In genomic region chr4:142275242-142275641, GRCm38 (mm10) we compare ENCODE assay signal across 11 mouse cellular contexts. TPM values are rescaled to one million over a fixed set of nuclear protein-coding genes. Genes with fewer than 3 reads are reported as not detected.
DNase-seq lines count a peak whose midpoint lies in the region; ATAC-seq and TF ChIP-seq lines count a peak whose summit lies in the region.
"Had no signal": no experiment of that assay in that cellular context is flagged by ENCODE, and none has a peak within 500 bp of the region (broad histone marks: within the 10 kb centered on the region; RNA-seq: fewer than 3 reads in every experiment).

No protein-coding gene starts in this region.

- H3K9me3 ChIP-seq in hindbrain, embryonic 14.5 days (ENCODE audit: control insufficient read depth, low read length) = no peaks in the 10 kb centered on the region
- no peaks in the 10 kb centered on the region for H3K9me3 ChIP-seq in hindbrain, embryonic 16.5 days (ENCODE audit: control insufficient read depth, low read length)
- 0 out of 2 replicates have a peak, but pooled peaks cover 3% of the 10 kb centered on the region for H3K9me3 ChIP-seq in neural tube, embryonic 13.5 days
- H3K9me3 ChIP-seq: liver, embryonic 13.5 days had no signal

- H3K36me3 ChIP-seq in hindbrain, embryonic 14.5 days (replicated peaks; ENCODE audit: control insufficient read depth, insufficient read depth) = no peaks in the 10 kb centered on the region
- no peaks in the 10 kb centered on the region for H3K36me3 ChIP-seq in hindbrain, embryonic 16.5 days (ENCODE audit: control insufficient read depth, insufficient read depth, low read length)
- no peaks in the 10 kb centered on the region for H3K36me3 ChIP-seq in neural tube, embryonic 13.5 days
- no peaks in the 10 kb centered on the region for H3K36me3 ChIP-seq in small intestine, adult 2 months (ENCODE audit: control insufficient read depth, insufficient read depth, low read length)
- H3K36me3 ChIP-seq: liver, embryonic 13.5 days had no signal

- no peak overlapping the region for H3K9ac ChIP-seq in hindbrain, embryonic 14.5 days
- no peak overlapping the region for H3K9ac ChIP-seq in hindbrain, embryonic 16.5 days (ENCODE audit: low read depth, low read length)
- no peak overlapping the region for H3K9ac ChIP-seq in neural tube, embryonic 13.5 days
- H3K9ac ChIP-seq: liver, embryonic 13.5 days had no signal

- TF ChIP-seq CTCF in embryonic fibroblast, embryonic 13.5 days (IDR thresholded peaks at IDR 0.05; ENCODE audit: borderline replicate concordance, insufficient read depth, low read length) = peak; percentile 2; the same call in 1 of the 2 replicates
- peak; percentile 24; the same call in 1 of the 2 replicates for TF ChIP-seq CTCF in small intestine, adult 2 months (IDR thresholded peaks at IDR 0.05; ENCODE audit: extremely low read depth, insufficient read length, insufficient replicate concordance, low read depth, low read length)

- ATAC-seq in hindbrain, embryonic 14.5 days (ENCODE audit: low FRiP score) = no peak
- no peak for ATAC-seq in hindbrain, embryonic 16.5 days
- ATAC-seq in neural tube, embryonic 13.5 days (ENCODE audit: low read depth) = no peak

- TF ChIP-seq POLR2A in embryonic fibroblast, embryonic 13.5 days (IDR thresholded peaks at IDR 0.05; ENCODE audit: low read depth, low read length) = no peak
- no peak for TF ChIP-seq POLR2A in small intestine, adult 2 months (IDR thresholded peaks at IDR 0.05; ENCODE audit: low read depth, low read length)

- H3K4me1 ChIP-seq in hindbrain, embryonic 14.5 days (replicated peaks; ENCODE audit: control insufficient read depth, insufficient read depth, low read length) = peaks cover 11% of the 10 kb centered on the region
- H3K4me1 ChIP-seq in hindbrain, embryonic 16.5 days (ENCODE audit: control insufficient read depth, insufficient read depth, low read depth, low read length) = peaks cover 9% of the 10 kb centered on the region
- H3K4me1 ChIP-seq in neural tube, embryonic 13.5 days (replicated peaks) = peaks cover 15% of the 10 kb centered on the region
- H3K4me1 ChIP-seq in embryonic fibroblast, embryonic 13.5 days (ENCODE audit: control insufficient read depth, insufficient read depth, low read length) = no peaks in the 10 kb centered on the region
- H3K4me1 ChIP-seq in small intestine, adult 2 months (ENCODE audit: control insufficient read depth, insufficient read depth, insufficient read length, low read length) = no peaks in the 10 kb centered on the region
- H3K4me1 ChIP-seq: liver, embryonic 13.5 days had no signal

- H3K27ac ChIP-seq in hindbrain, embryonic 14.5 days = peak overlapping the region; percentile 60
- H3K27ac ChIP-seq in hindbrain, embryonic 16.5 days (ENCODE audit: low read depth, low read length) = no peak overlapping the region
- peak overlapping the region; percentile 72 for H3K27ac ChIP-seq in neural tube, embryonic 13.5 days (replicated peaks)
- H3K27ac ChIP-seq in embryonic fibroblast, embryonic 13.5 days (ENCODE audit: insufficient read depth, low read length) = no peak overlapping the region
- H3K27ac ChIP-seq in small intestine, adult 2 months (ENCODE audit: insufficient read depth, low read depth, low read length) = no peak overlapping the region
- H3K27ac ChIP-seq: liver, embryonic 13.5 days had no signal

- WGBS in hindbrain, embryonic 14.5 days = 49% methylated on average over 2 of the region's 2 CpGs
- WGBS in hindbrain, embryonic 16.5 days = 50% methylated on average over 2 of the region's 2 CpGs
- 50% methylated on average over 2 of the region's 2 CpGs for WGBS in neural tube, embryonic 13.5 days
- 39% methylated on average over 2 of the region's 2 CpGs for WGBS in small intestine, adult 2 months

- no peak for DNase-seq in hindbrain, embryonic 14.5 days (ENCODE audit: low spot score)
- DNase-seq in neural tube, embryonic 10.5 days (ENCODE audit: extremely low spot score, low spot score) = no peak
- no peak for DNase-seq in right cerebral cortex, postnatal 14 days
- DNase-seq in right cerebral cortex, adult 18-20 months = no peak
- DNase-seq: cerebellum, adult 11 months; kidney, adult 18-20 months; liver, embryonic 13.5 days had no signal

- H3K4me3 ChIP-seq in hindbrain, embryonic 14.5 days (replicated peaks; ENCODE audit: low read length) = no peak overlapping the region
- H3K4me3 ChIP-seq in hindbrain, embryonic 16.5 days (ENCODE audit: low read length) = no peak overlapping the region
- no peak overlapping the region for H3K4me3 ChIP-seq in neural tube, embryonic 13.5 days
- no peak overlapping the region for H3K4me3 ChIP-seq in embryonic fibroblast, embryonic 13.5 days (ENCODE audit: insufficient read depth, low read length)
- H3K4me3 ChIP-seq in small intestine, adult 2 months (ENCODE audit: low read depth, low read length) = no peak overlapping the region
- H3K4me3 ChIP-seq: liver, embryonic 13.5 days had no signal

- H3K4me2 ChIP-seq in hindbrain, embryonic 14.5 days (replicated peaks) = no peak overlapping the region
- no peak overlapping the region for H3K4me2 ChIP-seq in hindbrain, embryonic 16.5 days (ENCODE audit: low read length)
- H3K4me2 ChIP-seq in neural tube, embryonic 13.5 days = no peak overlapping the region
- H3K4me2 ChIP-seq: liver, embryonic 13.5 days had no signal

- no peaks in the 10 kb centered on the region for H3K27me3 ChIP-seq in hindbrain, embryonic 14.5 days (ENCODE audit: control insufficient read depth, insufficient read depth, low read length)
- no peaks in the 10 kb centered on the region for H3K27me3 ChIP-seq in hindbrain, embryonic 16.5 days (replicated peaks; ENCODE audit: control insufficient read depth, insufficient read depth, low read length)
- H3K27me3 ChIP-seq in neural tube, embryonic 13.5 days = no peaks in the 10 kb centered on the region
- no peaks in the 10 kb centered on the region for H3K27me3 ChIP-seq in small intestine, adult 2 months (ENCODE audit: control insufficient read depth, insufficient read depth, low read length)
- H3K27me3 ChIP-seq: liver, embryonic 13.5 days had no signal

RNA-seq across cellular contexts. Expression of gene Kazn, which starts 36.0 kb away (rescaled TPM):
- 18.5 and 24.0 TPM in 2 replicates for polyA plus RNA-seq in hindbrain, embryonic 14.5 days (2014; fragmentation: Nextera tagmentation; extraction: Ambion mirVana)
- polyA plus RNA-seq in hindbrain, embryonic 16.5 days (2015; fragmentation: Nextera tagmentation; extraction: Ambion mirVana) = 26.4 and 27.1 TPM in 2 replicates
- 18.9 and 19.0 TPM in 2 replicates for polyA plus RNA-seq in neural tube, embryonic 13.5 days (2015; fragmentation: Nextera tagmentation; extraction: Ambion mirVana)
- polyA plus RNA-seq in embryonic fibroblast, embryonic 13.5 days (2011; ENCODE audit: insufficient read length, low read depth, missing spikeins) = 6.6 and 14.4 TPM in 2 replicates
- polyA plus RNA-seq in small intestine, adult 2 months (2012; rRNA removed) = 13.1 and 15.3 TPM in 2 replicates

Comparison
In these comparisons a context has a peak if more than half of its experiments do, and no peak if none do; other contexts are left out.
1. H3K27ac ChIP-seq: peak in hindbrain, embryonic 14.5 days (single experiment) and neural tube, embryonic 13.5 days (single experiment); none in hindbrain, embryonic 16.5 days (single experiment), embryonic fibroblast, embryonic 13.5 days (single experiment) and small intestine, adult 2 months (single experiment).